Comparison of ENCODE assay signal across 19 mouse cellular contexts in the genomic region with DNA sequence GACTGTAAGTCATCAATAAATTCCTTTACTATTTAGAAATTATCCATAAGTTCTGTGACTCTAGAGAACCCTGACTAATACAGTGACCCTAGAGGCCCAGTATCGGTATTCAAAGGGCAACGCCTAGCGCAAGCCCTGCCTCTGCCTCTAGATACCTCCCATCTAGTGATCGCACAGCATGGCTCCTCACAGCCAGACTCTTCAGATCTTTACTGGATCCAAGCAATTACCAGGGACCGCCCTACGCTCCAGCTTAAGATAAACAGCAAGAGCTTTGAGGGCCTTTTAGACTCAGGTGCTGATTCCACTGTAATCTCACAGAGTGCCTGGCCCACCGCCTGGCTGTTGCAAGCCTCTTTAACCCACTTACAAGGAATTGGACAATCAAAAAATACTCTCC.
"Had no signal": no experiment of that assay in that cellular context is flagged by ENCODE, and none has a peak within 500 bp of the region (broad histone marks: within the 10 kb centered on the region; RNA-seq: fewer than 3 reads in every experiment).

No protein-coding gene starts in this region.

- H3K9me3 ChIP-seq: neural tube, embryonic 15.5 days had no signal

- H3K36me3 ChIP-seq: midbrain, embryonic 10.5 days; midbrain, embryonic 12.5 days; neural tube, embryonic 13.5 days; neural tube, embryonic 15.5 days had no signal

- ATAC-seq: midbrain, embryonic 16.5 days had no signal

- H3K4me1 ChIP-seq: midbrain, embryonic 10.5 days; midbrain, embryonic 12.5 days; neural tube, embryonic 13.5 days; neural tube, embryonic 15.5 days had no signal

- H3K4me2 ChIP-seq: lung, embryonic 14.5 days; midbrain, embryonic 12.5 days; neural tube, embryonic 13.5 days; neural tube, embryonic 15.5 days had no signal

- H3K9ac ChIP-seq: lung, embryonic 14.5 days; midbrain, embryonic 12.5 days; neural tube, embryonic 13.5 days; neural tube, embryonic 15.5 days had no signal

- DNase-seq: lung, adult 18-20 months; lung, embryonic 14.5 days; lung, postnatal 10 days; lung, postnatal 4 days; midbrain, embryonic 14.5 days; retina, postnatal 1 day; right cerebral cortex, adult 18-20 months; right cerebral cortex, postnatal 25 days; right cerebral cortex, postnatal 4 days; spleen, adult 18-20 months; thymus, adult 18-20 months; thymus, postnatal 25 days; thymus, postnatal 4 days had no signal

- H3K27ac ChIP-seq: midbrain, embryonic 10.5 days; midbrain, embryonic 12.5 days; neural tube, embryonic 13.5 days; neural tube, embryonic 15.5 days had no signal

- H3K27me3 ChIP-seq: midbrain, embryonic 12.5 days; neural tube, embryonic 13.5 days; neural tube, embryonic 15.5 days had no signal

- H3K4me3 ChIP-seq: midbrain, embryonic 10.5 days; midbrain, embryonic 12.5 days; myocyte; neural tube, embryonic 13.5 days; neural tube, embryonic 15.5 days had no signal
